Mouse (Mus musculus): Measurements from ENCODE around the gene Ptpra. TPM values are rescaled to one million over a fixed set of nuclear protein-coding genes. Genes with fewer than 3 reads are reported as not detected.

The Ptpra gene
- total RNA-seq, 2 experiments from 2014 or later, result 59.3 to 163 TPM

GRCm38 (mm10) chr2:130439840-130440480, 10.1 kb upstream of the Ptpra start:
- ATAC-seq (ENCODE audit: poor library complexity, severe bottlenecking), result no peak

GRCm38 (mm10) chr2:130442162-130442561, 7.9 kb upstream of the Ptpra start:
- ATAC-seq (ENCODE audit: poor library complexity, severe bottlenecking), result no peak

DNA sequence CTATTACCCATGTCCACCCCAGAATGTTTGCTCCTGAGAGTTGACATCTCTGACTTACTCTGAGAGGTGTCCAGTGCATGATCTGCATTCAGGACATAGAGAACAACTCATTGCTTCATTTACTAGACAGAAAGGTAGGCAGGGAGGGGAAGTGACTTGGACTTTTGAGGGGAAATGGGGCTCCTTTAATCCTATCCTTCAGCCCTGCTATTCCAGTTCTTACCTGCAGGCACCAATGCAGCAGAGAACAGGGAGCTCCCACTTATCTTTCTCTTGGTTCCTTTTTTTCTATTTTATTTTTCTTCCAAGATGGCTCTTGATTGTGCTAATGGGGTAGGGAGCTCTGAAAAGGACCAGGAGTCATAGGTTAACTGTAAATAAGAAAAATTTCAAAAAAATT, 1.6 kb upstream of the Ptpra start:
- ATAC-seq (ENCODE audit: poor library complexity, severe bottlenecking), result no peak

- no peak for ATAC-seq (ENCODE audit: poor library complexity, severe bottlenecking)
Measured at GRCm38 (mm10) chr2:130449021-130449793, 871 bp upstream of the Ptpra start.

DNA sequence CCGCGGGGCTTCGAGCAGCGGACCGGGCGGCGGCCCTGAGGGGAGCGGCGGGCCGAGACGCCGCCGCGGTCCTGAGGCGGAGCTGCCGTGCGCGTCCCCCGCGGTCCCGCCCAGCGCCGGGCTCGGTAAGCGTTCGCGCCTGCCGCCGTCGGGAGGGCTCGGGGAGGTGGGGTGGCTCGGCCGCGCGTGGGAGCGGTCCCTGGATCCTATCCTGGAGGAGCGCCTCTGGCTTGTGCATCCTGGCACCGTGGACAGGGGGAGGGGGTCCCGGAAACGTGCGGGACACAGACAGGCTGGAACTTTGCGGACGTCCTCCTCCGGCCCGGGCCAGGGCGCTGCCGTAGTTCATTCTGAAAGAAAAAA, 337 bp downstream of the Ptpra start:
- peak; percentile 72 for ATAC-seq (ENCODE audit: poor library complexity, severe bottlenecking)

DNA sequence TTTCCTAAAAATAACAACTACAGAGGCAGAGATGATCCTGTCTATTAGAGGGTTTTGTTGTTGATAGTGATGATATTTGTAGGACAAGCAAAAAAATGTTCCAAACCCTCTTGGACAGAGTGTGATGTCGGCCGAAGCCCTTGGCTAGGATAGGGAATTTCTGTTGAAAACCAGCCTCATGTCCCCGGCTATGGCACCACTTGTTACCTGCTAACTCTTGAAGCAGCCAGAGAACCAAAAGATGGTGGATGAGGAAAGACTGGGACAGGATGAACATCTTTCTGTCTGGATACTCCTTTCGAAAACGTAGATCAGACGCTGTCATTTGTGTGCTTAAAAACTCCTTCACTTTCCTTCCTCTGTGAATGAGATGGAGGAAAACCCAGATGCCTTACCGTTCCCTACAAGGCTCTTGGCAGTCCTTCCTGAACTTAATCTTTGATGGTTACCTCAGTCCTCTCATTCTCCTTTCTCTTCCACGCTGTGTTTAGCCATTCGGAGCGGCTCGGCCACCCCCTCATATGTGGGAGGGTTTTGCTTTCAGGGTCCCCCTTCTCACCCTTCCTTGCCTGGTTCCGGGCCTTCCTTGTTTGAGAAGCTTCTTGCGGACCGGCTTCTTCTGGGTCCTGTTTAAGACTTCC, 1.1 kb downstream of the Ptpra start:
- no peak for ATAC-seq (ENCODE audit: poor library complexity, severe bottlenecking)

GRCm38 (mm10) chr2:130451727-130452090, 1.6 kb downstream of the Ptpra start:
- no peak for ATAC-seq (ENCODE audit: poor library complexity, severe bottlenecking)

GRCm38 (mm10) chr2:130452266-130452665, 2.2 kb downstream of the Ptpra start:
- no peak for ATAC-seq (ENCODE audit: poor library complexity, severe bottlenecking)

DNA sequence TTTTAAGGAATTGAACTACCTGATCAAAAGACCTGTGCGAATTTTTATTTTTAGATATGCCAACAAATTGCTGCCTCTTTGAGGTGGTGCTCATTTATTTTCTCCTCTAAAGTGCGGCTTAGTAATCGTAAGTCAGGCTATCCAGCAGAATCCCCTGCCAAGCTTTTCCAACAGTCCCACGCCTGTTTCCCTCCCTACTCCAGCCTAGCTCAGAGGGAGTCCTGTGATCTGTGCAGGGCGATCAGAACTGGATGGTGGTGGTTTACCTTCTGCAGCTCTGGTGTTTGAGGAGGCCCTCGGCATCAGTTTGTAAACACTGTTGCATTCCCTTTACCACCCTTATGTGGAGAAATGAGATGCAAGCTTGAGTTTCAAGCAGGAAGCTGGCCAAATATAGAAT, 3.3 kb downstream of the Ptpra start:
- ATAC-seq (ENCODE audit: poor library complexity, severe bottlenecking), result no peak

GRCm38 (mm10) chr2:130454748-130455370, 4.8 kb downstream of the Ptpra start:
- ATAC-seq (ENCODE audit: poor library complexity, severe bottlenecking), result no peak

- ATAC-seq (ENCODE audit: poor library complexity, severe bottlenecking), result no peak
Measured at GRCm38 (mm10) chr2:130457871-130458270, 7.8 kb downstream of the Ptpra start.

DNA sequence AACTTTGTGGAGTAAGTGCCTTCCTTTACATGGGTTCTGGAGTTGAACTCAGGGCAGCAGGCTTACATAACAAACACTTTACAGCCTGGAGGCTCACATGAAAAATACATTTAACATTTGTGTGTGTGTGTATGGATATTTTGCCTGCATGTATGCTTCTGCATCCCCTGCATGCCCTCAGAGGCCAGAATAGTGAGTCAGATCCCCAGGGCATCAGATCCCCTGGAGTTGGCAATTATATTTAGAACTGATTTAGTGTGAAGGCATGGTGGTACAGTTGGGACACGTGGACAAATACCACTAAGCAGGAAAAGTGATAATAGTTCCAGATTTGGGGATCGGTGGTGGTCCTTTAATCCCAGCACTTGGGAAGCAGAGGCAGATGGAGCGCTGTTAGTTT, 9.5 kb downstream of the Ptpra start:
- ATAC-seq (ENCODE audit: poor library complexity, severe bottlenecking), result no peak

- peak; percentile 51 for ATAC-seq (ENCODE audit: poor library complexity, severe bottlenecking)
Measured at GRCm38 (mm10) chr2:130461287-130462071, 11.4 kb downstream of the Ptpra start.

DNA sequence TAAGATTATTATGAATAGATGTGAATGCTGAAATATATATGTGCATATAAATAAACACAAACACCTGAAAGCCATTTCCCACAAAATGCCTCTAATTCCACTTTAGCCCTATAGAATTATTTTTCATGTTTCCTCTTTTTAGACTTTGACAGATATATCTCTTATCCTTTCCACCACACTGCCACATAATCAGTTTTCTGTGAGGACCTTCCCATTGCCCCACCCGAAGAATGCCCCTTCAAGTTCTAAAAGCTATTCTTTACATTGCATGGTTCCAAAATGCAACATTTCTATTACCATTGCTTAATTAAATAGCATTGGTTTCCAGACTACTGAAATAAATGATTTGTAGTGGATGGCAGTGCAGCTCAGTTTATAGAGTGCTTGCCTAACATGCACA, 16.4 kb downstream of the Ptpra start:
- no peak for ATAC-seq (ENCODE audit: poor library complexity, severe bottlenecking)

DNA sequence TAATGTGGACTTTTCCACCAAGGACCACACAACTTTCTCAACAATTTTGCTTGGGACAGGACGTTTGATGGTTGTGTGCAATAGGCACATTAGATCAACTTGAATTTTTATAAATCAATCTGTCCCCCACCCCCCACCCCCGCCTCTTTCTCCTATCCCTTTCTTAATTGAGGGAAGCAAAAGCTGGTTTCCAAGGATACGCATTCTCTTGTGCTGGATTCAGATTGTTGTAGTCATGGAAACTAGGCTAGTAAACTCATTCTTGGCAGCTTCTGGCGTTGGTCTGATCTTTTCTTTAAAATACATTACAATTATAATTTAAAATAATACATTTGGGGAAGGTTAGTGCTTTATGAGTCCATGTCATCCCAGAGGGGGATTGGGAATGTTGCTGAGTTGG, 19.3 kb downstream of the Ptpra start:
- no peak for ATAC-seq (ENCODE audit: poor library complexity, severe bottlenecking)

GRCm38 (mm10) chr2:130469935-130470334, 19.9 kb downstream of the Ptpra start:
- no peak for ATAC-seq (ENCODE audit: poor library complexity, severe bottlenecking)

DNA sequence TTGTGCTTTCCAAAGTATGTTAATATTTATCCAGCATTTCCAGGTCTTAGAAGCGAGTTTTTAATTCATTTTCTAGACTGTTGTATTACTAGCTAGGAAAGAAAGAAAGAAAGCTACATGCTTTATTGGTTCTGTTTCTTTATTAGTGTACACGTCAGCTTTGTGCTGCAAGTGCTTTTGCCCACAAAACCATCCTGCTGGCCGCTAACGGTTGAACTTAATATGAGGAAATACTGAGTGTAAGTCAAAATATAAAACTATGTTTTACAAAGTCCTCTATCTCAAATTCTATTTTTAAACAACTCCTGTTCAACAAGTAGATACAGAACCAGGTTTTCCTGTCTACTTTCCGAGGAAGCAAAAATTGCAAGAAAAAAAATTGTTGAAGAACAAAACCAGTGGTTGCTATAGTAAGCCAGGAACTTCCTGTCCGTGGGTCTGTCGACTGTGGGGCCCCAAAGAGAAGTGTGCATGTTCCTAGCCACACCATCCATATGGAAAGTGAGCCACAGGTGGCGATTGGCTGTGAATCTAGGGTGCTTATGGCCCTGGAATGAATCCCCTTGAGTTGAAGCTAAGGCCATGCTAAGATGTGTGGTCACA, 22.9 kb downstream of the Ptpra start:
- peak; percentile 69 for ATAC-seq (ENCODE audit: poor library complexity, severe bottlenecking)

GRCm38 (mm10) chr2:130475764-130476163, 25.7 kb downstream of the Ptpra start:
- ATAC-seq (ENCODE audit: poor library complexity, severe bottlenecking), result peak; percentile 38; the same call in 1 of the 2 replicates

DNA sequence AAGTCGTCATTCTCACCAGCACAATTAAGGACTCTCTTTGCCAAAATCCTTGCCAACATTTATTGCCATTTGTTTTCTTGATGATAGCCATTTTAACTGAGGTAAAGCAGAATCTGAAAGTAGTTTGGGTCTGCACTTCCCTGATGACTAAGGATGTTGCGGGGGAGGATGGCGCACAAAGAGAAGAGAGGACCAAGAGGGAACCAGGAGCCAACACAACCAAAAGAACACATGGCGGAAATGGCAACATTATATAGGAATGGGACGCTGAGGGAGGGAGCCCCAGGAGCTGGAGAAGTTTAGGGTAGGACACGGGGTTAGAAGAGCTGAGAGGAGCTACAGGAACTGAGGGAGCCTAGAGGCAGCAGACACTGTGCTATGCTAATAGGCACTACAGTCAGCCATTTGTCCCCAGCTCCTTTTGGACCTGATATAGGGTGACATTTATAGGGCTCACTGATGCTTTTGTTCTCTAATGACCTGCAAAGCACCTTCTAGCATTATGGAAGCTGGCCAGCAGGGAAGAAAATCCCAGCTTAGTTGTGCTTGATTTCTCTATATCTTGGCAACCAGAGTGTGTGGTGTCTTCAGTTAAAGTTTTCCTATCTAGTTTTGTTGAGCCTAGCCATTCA, 26.7 kb downstream of the Ptpra start:
- ATAC-seq (ENCODE audit: poor library complexity, severe bottlenecking), result no peak

GRCm38 (mm10) chr2:130482177-130482576, 32.1 kb downstream of the Ptpra start:
- ATAC-seq (ENCODE audit: poor library complexity, severe bottlenecking), result no peak
